Mouse (Mus musculus) stomach, embryonic 15.5 days (tissue): ENCODE measurements around the gene Olfr1206. TPM values are rescaled to one million over a fixed set of nuclear protein-coding genes. Genes with fewer than 3 reads are reported as not detected.
A peak's percentile ranks its signal among the peaks of the same experiment; 100 is the strongest.

Source experiments
- ATAC-seq: fragments of 200-750 bp; cut with Nextera tagmentation; 2 replicates; pipeline ENCODE4 v1.8.0; 2017; ENCODE audit warnings: low read depth, moderate number of reproducible peaks, moderate TSS enrichment; ENCODE audit not compliant: insufficient read depth, low FRiP score
- H3K27ac ChIP-seq: fragments of 300-500 bp; sonication (generic); 2 replicates; pipeline ENCODE4 v1.5.1; 2015; ENCODE audit warnings: mild to moderate bottlenecking, inconsistent platforms
- H3K27me3 ChIP-seq: fragments of 300-500 bp; sonication (generic); replicated peaks from 2 replicates; pipeline ENCODE4 v1.6.1; 2015; ENCODE audit warnings: inconsistent platforms
- H3K36me3 ChIP-seq: fragments of 300-500 bp; sonication (generic); 2 replicates; pipeline ENCODE4 v1.6.1; 2015; ENCODE audit warnings: inconsistent platforms
- H3K4me1 ChIP-seq: fragments of 300-500 bp; sonication (generic); 2 replicates; pipeline ENCODE4 v1.6.1; 2015; ENCODE audit warnings: inconsistent platforms
- H3K4me2 ChIP-seq: fragments of 300-500 bp; sonication (generic); 2 replicates; pipeline ENCODE4 v1.6.1; 2015; ENCODE audit warnings: mild to moderate bottlenecking, inconsistent platforms
- H3K4me3 ChIP-seq: fragments of 300-500 bp; sonication (generic); replicated peaks from 2 replicates; pipeline ENCODE4 v1.5.1; 2015; ENCODE audit warnings: inconsistent platforms
- H3K9ac ChIP-seq: fragments of 300-500 bp; sonication (generic); 2 replicates; pipeline ENCODE4 v1.6.1; 2015; ENCODE audit warnings: inconsistent platforms
- H3K9me3 ChIP-seq: fragments of 300-500 bp; sonication (generic); 2 replicates; pipeline ENCODE4 v1.6.1; 2016; ENCODE audit warnings: inconsistent platforms
- WGBS: fragments of 180-500 bp; shearing (Covaris S2); methylation state at CpG from one replicate; pipeline ENCODE4 v1.1.7; 2015; 5-methylcytosine and 5-hydroxymethylcytosine counted together
- polyA plus RNA-seq: library from polyadenylated mRNA; unstranded; fragments of >200 nt; fragmentation: Nextera tagmentation; extraction: Ambion mirVana; gene quantifications from 2 replicates; pipeline ENCODE4 v1.2.1, GENCODE M21; 2015

The Olfr1206 gene
- not detected in 2 replicates for polyA plus RNA-seq

GRCm38 (mm10) chr2:88862931-88863330, at the start of gene Olfr1206:
Gene Olfr1206, plus strand, starts transcription at chr2:88863231.
- Histone ChIP-seq H3K36me3 (no peaks in the 10 kb centered on the region), H3K4me1 (no peaks in the 10 kb centered on the region), H3K4me3 (no peak within 1 kb of the TSS), H3K9me3 (no peaks in the 10 kb centered on the region), H3K9ac (no peak within 1 kb of the TSS), H3K27ac (no peak within 1 kb of the TSS), H3K27me3 (no peaks in the 10 kb centered on the region), H3K4me2 (no peak within 1 kb of the TSS)
- no peak for ATAC-seq
- WGBS: 75% methylated on average over 2 of the region's 2 CpGs

GRCm38 (mm10) chr2:88814196-88814595, 48.8 kb upstream of the Olfr1206 start, which contains the start of gene Olfr1202:
Gene Olfr1202, plus strand, starts transcription at chr2:88814496.
- H3K9ac ChIP-seq: no peak within 1 kb of the TSS
- WGBS: 87% methylated on average over 1 of the region's 1 CpGs
- no peak for ATAC-seq

DNA sequence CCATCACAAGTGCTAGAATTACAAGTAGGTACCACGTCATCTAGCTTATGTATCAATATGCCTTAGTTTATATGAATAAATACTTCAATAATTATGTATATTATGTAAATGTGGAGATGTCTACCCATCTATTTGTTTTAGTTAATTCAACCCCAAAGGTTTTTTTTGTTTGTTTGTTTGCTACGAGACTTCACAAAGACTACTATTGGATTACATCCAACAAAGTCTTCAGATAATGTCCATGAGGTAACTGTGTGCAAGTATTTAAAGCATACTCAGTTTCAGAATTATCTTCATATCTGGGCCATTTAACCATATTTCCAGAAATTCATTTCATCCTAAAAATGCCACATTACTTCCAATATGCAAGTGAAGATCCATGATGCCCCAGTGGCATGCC, 33.6 kb upstream of the Olfr1206 start, which contains the start of gene Olfr1205:
Gene Olfr1205 (plus strand): TSS at position 301 of the 400 bp plus-strand sequence.
- no peak within 1 kb of the TSS for H3K27ac ChIP-seq
- H3K27me3 ChIP-seq: no peaks in the 10 kb centered on the region
- H3K4me3 ChIP-seq: no peak within 1 kb of the TSS
- no peaks in the 10 kb centered on the region for H3K36me3 ChIP-seq
- no peak within 1 kb of the TSS for H3K4me2 ChIP-seq
- H3K9ac ChIP-seq: no peak within 1 kb of the TSS
- H3K4me1 ChIP-seq: no peaks in the 10 kb centered on the region
- no peak for ATAC-seq
- 82% methylated on average over 2 of the region's 2 CpGs for WGBS
- H3K9me3 ChIP-seq: no peaks in the 10 kb centered on the region

More at GRCm38 (mm10) chr2:88814196-88814595, 48.8 kb upstream of the Olfr1206 start, which contains the start of gene Olfr1202:
- H3K27me3 ChIP-seq: no peaks in the 10 kb centered on the region
- no peaks in the 10 kb centered on the region for H3K4me1 ChIP-seq
- no peak within 1 kb of the TSS for H3K27ac ChIP-seq
- no peaks in the 10 kb centered on the region for H3K9me3 ChIP-seq
- no peaks in the 10 kb centered on the region for H3K36me3 ChIP-seq
- H3K4me3 ChIP-seq: no peak within 1 kb of the TSS
- H3K4me2 ChIP-seq: no peak within 1 kb of the TSS

- no peaks in the 10 kb centered on the region for H3K9me3 ChIP-seq
- no peak overlapping the region for H3K4me2 ChIP-seq
- no peaks in the 10 kb centered on the region for H3K36me3 ChIP-seq
- 0 out of 2 replicates have a peak, but pooled peaks have one; percentile 35 for ATAC-seq
- H3K4me1 ChIP-seq: no peaks in the 10 kb centered on the region
- 40% methylated on average over 2 of the region's 2 CpGs for WGBS
- no peak overlapping the region for H3K27ac ChIP-seq
- no peak overlapping the region for H3K9ac ChIP-seq
- H3K27me3 ChIP-seq: no peaks in the 10 kb centered on the region
- H3K4me3 ChIP-seq: no peak overlapping the region
These were observed 24.6 kb upstream of the Olfr1206 start for GRCm38 (mm10) chr2:88838477-88838876.

- H3K9me3 ChIP-seq: no peaks in the 10 kb centered on the region
- ATAC-seq: no peak
These were observed 14.0 kb upstream of the Olfr1206 start, which contains the start of gene Olfr1204 for GRCm38 (mm10) chr2:88848992-88849391. Gene Olfr1204, plus strand, starts transcription at chr2:88849292.

GRCm38 (mm10) chr2:88902211-88902610, 39.2 kb downstream of the Olfr1206 start, which contains the start of gene Olfr1208:
Gene Olfr1208, minus strand, starts transcription at chr2:88902311.
- H3K9ac ChIP-seq: no peak within 1 kb of the TSS
- H3K27me3 ChIP-seq: no peaks in the 10 kb centered on the region
- H3K4me3 ChIP-seq: no peak within 1 kb of the TSS
- H3K36me3 ChIP-seq: no peaks in the 10 kb centered on the region
- no peak for ATAC-seq
- no peaks in the 10 kb centered on the region for H3K4me1 ChIP-seq
- no peak within 1 kb of the TSS for H3K27ac ChIP-seq
- H3K9me3 ChIP-seq: no peaks in the 10 kb centered on the region
- no peak within 1 kb of the TSS for H3K4me2 ChIP-seq

More at GRCm38 (mm10) chr2:88848992-88849391, 14.0 kb upstream of the Olfr1206 start, which contains the start of gene Olfr1204:
- no peaks in the 10 kb centered on the region for H3K4me1 ChIP-seq
- no peaks in the 10 kb centered on the region for H3K36me3 ChIP-seq
- H3K4me3 ChIP-seq: no peak within 1 kb of the TSS
- H3K4me2 ChIP-seq: no peak within 1 kb of the TSS
- no peaks in the 10 kb centered on the region for H3K27me3 ChIP-seq
- 94% methylated on average over 1 of the region's 1 CpGs for WGBS
- no peak within 1 kb of the TSS for H3K27ac ChIP-seq
- H3K9ac ChIP-seq: no peak within 1 kb of the TSS

GRCm38 (mm10) chr2:88915057-88915456, 52.0 kb downstream of the Olfr1206 start, which contains the start of gene Olfr1209:
Gene Olfr1209, minus strand, starts transcription at chr2:88915157.
- 83% methylated on average over 3 of the region's 3 CpGs for whole genome bisulfite sequencing
- Histone ChIP-seq H3K9ac (no peak within 1 kb of the TSS), H3K27ac (no peak within 1 kb of the TSS), H3K4me1 (no peaks in the 10 kb centered on the region), H3K4me2 (no peak within 1 kb of the TSS), H3K4me3 (no peak within 1 kb of the TSS), H3K36me3 (no peaks in the 10 kb centered on the region), H3K9me3 (no peaks in the 10 kb centered on the region), H3K27me3 (no peaks in the 10 kb centered on the region)
- no peak for ATAC-seq

Other genes starting within 250 kb of the Olfr1206 start
- gene Olfr1191-ps1, start 222.7 kb upstream of the Olfr1206 start, polyA plus RNA-seq: not detected in 2 replicates
- not detected in 2 replicates for gene Olfr1192-ps1, start 214.7 kb upstream of the Olfr1206 start, polyA plus RNA-seq
- gene Olfr1193, start 187.6 kb upstream of the Olfr1206 start, polyA plus RNA-seq: not detected in 2 replicates
- not detected in 2 replicates for gene Olfr1195, start 174.0 kb upstream of the Olfr1206 start, polyA plus RNA-seq
- not detected in 2 replicates for gene Olfr1196, start 158.6 kb upstream of the Olfr1206 start, polyA plus RNA-seq
- not detected in 2 replicates for gene Olfr1197, start 130.9 kb upstream of the Olfr1206 start, polyA plus RNA-seq
- gene Olfr1198, start 111.9 kb upstream of the Olfr1206 start, polyA plus RNA-seq: not detected in 2 replicates
- not detected in 2 replicates for gene Olfr1199, start 102.8 kb upstream of the Olfr1206 start, polyA plus RNA-seq
- not detected in 2 replicates for gene Olfr1200, start 92.7 kb upstream of the Olfr1206 start, polyA plus RNA-seq
- gene Olfr1201, start 70.2 kb upstream of the Olfr1206 start, polyA plus RNA-seq: not detected in 2 replicates
- gene Olfr1202, start 48.7 kb upstream of the Olfr1206 start, polyA plus RNA-seq: not detected in 2 replicates
- not detected in 2 replicates for gene Olfr1205, start 33.5 kb upstream of the Olfr1206 start, polyA plus RNA-seq
- gene Olfr1204, start 13.9 kb upstream of the Olfr1206 start, polyA plus RNA-seq: not detected in 2 replicates
- gene Olfr1208, start 39.1 kb downstream of the Olfr1206 start, polyA plus RNA-seq: not detected in 2 replicates
- not detected in 2 replicates for gene Olfr1209, start 51.9 kb downstream of the Olfr1206 start, polyA plus RNA-seq
- not detected in 2 replicates for gene Olfr1211, start 74.9 kb downstream of the Olfr1206 start, polyA plus RNA-seq
- not detected in 2 replicates for gene Olfr1212, start 90.7 kb downstream of the Olfr1206 start, polyA plus RNA-seq
- gene Gm13762, start 117.0 kb downstream of the Olfr1206 start, polyA plus RNA-seq: not detected in 2 replicates
- gene Olfr1214, start 129.4 kb downstream of the Olfr1206 start, polyA plus RNA-seq: not detected in 2 replicates
- not detected in 2 replicates for gene Olfr1215, start 143.7 kb downstream of the Olfr1206 start, polyA plus RNA-seq
- not detected in 2 replicates for gene Olfr1216, start 155.1 kb downstream of the Olfr1206 start, polyA plus RNA-seq
- gene Olfr1217, start 168.8 kb downstream of the Olfr1206 start, polyA plus RNA-seq: not detected in 2 replicates
- gene Olfr1218, start 198.0 kb downstream of the Olfr1206 start, polyA plus RNA-seq: not detected in 2 replicates
- gene Olfr1219, start 220.3 kb downstream of the Olfr1206 start, polyA plus RNA-seq: not detected in 2 replicates
- not detected in 2 replicates for gene Olfr1220, start 243.6 kb downstream of the Olfr1206 start, polyA plus RNA-seq